Mouse (Mus musculus): ENCODE results near the gene Tulp2.
A peak's percentile ranks its signal among the peaks of the same experiment; 100 is the strongest.

The Tulp2 gene

DNA sequence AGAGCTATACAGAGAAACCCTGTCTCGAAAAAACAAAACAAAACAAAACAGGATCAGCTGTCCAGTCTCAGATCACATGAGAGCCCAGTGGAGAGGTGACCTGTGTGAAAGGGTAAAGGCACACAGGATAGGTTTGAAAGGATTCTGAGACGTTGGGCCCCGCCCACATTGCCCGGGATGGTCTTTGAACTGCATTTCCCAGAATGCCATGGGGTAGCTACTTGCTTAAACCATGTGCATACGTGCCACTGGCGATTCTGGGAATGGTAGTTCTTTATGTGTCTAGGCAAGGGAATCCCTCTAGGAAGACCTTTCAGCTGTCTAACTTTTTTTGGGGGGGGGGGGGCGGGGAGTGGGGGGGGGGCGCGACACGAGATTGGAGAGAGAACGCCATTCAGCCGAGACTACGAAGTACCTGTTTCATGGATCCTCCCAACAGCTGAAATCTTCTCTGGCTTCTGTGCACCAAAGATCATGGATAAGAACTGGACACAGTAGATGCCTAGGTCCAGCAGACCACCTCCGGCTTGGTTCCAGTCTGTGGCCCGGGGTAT, at the start of gene Tulp2:
Gene Tulp2 (plus strand): TSS at position 504 of the 554 bp plus-strand sequence.
- DNase-seq (ENCODE audit: low spot score in 2 of 2), result peak; percentile 55 to 71

DNA sequence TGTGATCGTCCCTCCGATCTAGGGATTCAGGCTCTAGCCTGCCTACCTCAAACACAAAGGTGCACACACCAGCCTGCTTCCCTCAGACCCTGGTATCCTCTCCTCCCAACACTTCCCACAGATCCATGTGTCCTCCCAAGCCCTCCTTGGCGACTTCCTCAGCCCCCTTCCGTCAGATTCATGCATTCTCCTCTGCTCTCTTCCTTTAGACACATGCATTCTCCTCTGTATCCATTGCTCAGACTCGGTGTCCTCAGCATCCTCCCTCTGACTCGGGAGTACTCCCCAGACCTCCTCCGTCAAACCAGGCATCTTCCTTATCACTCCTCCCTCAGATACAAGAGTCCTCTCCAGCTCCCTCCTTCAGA, 47.9 kb upstream of the Tulp2 start:
- no peak for DNase-seq (ENCODE audit: low spot score in 2 of 2)

DNA sequence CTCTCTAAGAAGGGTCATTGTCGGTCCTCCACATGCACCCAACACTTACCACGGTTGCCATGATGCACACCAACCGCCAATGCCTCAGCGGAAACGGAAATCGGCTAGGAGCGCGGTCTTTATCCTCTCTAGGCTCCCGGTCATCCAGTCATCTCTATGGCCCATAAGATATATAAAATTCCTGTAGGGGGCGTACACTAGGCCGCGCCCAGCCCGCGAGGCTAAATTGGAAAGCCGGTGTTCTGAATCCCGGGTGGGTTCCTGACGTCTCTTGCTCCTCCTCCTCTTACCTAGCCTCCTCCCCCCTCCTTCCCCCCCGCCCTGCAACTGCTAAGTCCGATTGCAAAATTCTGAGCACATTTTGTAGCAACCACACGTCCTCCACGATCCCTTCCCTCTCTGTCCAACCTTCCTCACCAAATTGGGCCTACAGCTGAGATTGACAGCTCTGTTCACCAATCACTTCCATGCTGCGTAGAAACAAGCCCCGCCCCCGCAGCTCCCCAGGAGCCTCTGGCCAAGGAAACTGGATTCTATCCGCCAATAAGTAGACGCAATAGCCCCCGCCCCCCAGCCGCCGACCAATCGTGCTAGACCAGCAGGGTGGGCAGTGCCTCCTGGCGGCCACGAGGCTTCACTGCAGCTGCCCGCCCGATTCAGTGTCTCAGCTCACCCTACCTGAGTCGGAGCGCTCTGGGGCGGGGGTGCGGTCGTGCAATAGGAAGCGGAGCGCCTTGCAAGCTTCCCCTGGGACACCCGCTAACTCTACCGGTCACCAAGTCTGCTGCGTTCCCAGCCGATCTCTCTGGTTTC, 47.3 kb upstream of the Tulp2 start, which contains the start of gene Gys1:
Gene Gys1 (plus strand): TSS at position 642 of the 813 bp plus-strand sequence.
- DNase-seq (ENCODE audit: low spot score in 2 of 2), result peak; percentile 100

DNA sequence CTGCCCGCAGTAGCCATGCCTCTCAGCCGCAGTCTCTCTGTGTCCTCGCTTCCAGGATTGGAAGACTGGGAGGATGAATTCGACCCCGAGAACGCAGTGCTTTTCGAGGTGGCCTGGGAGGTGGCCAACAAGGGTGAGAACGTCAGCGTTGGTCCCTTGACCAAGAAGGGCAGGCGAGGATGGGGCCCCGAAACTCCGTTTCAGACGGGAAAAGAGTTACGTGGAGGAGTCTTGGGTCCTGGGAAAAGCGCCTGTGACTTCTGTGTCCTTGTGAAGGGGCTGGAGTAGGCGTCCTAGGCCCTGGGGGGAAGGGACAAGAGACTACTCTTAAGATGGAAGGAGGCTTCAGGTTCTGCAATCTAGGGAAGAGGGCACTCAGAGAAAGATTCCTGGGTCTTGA, 46.6 kb upstream of the Tulp2 start:
- DNase-seq (ENCODE audit: low spot score in 2 of 2), result no peak

DNA sequence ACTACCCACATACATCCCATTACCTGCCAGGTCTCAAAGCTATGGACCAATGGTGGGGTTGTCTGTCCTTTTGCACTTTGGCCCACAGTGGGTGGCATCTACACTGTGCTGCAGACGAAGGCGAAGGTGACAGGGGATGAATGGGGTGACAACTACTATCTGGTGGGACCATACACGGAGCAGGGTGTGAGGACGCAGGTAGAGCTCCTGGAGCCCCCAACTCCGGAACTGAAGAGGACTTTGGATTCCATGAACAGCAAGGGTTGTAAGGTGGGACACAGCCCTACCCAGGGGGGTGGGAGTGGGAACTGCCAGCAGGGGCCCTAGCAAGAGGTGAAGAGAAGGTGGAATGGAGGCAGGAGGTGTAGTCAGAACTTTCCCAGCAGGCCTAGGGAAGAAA, 45.2 kb upstream of the Tulp2 start:
- no peak for DNase-seq (ENCODE audit: low spot score in 2 of 2)

DNA sequence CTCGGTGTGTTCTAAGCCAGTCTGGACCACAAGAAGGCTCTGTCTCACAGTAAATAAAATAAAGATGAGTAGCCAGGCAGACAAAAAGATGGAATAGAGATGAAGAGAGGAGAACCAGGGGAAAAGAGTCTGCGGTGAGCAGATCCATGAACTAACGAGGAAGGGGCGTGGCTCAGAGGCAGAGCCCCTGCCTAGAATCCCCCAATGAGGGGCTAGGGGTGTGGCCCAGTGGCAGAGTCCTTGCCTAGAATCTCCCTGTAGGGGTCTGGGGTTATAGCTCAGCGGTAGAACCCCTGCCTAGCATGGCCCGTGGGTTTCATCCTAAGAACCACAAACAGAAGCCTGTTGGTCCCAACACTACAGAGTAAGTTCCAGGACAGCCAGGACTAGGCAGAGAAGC, 44.6 kb upstream of the Tulp2 start:
- DNase-seq (ENCODE audit: low spot score in 2 of 2), result no peak

DNA sequence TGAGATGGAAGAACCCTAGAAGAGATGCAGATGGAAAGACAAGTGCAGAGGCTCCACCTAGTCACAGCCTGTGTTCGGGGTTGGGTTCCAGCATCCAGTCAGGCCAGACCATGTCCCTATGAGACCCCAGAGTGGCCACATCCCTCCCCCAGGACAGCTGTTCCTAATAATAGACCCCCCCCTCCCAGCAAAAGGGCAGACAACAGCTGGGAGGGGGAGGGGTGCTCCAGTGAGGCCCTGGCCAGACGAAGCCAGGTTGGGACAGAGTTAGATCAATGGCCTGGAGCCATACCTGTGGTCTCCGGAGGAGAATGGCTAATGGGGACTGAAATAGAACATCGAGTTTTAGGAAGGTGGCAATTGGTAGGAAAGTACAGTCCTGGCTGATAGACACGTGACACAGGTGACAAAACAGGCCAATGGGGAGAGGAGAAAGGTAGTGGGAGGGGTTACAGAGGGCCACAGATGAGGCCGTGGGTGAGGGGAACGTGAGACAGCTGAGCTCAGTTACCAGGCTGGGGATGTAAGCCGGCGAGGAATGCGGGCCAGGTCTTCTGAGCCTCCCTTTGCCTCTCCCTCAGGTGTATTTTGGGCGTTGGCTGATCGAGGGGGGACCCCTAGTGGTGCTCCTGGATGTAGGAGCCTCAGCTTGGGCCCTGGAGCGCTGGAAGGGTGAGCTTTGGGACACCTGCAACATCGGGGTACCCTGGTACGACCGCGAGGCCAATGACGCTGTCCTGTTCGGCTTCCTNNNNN, 44.0 kb upstream of the Tulp2 start, which contains the start of gene Ruvbl2:
Gene Ruvbl2 (minus strand): TSS at position 576 of the 756 bp plus-strand sequence.
- no peak for DNase-seq (ENCODE audit: low spot score in 2 of 2)

DNA sequence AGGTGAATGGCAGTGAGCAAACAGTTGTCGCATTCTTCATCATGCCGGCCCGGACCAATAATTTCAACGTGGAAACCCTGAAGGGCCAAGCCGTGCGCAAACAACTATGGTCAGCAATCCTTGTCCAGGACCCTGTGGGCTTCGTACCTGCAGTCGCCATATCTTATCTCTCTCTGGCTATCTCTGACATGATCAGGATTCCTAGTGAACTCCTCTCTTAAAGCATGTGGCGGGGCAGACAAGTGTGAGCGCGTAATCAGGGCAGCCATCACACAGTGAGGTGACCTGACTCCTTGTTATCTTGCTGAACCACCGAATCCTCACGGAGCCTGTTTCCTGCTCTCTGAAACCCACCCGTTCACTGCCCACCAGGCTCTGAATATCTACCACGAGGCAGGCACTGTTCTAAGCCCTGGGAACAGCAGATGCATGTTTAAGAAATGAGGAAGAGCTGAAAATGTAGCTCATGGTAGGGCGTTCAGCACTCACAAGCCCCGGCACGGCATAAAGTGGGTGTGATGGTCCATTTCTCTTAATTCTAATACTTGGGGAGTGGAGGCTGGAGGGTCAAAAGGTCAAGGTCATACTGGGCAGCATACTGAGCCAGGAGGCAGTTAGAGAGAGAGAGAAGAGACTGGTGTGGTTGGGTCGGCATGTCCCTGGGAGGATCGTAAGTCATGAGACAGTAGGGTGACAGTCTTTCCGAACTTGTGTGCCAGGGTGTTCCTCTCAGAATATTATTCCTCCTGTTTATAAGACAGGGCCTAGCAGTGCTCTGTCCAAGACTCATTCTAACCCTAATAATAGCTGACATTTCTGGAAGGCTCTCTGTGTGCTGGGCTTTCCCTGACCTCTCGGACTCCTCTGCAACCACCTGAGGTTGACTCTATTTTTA, 37.9 kb upstream of the Tulp2 start:
- DNase-seq (ENCODE audit: low spot score in 2 of 2), result no peak

DNA sequence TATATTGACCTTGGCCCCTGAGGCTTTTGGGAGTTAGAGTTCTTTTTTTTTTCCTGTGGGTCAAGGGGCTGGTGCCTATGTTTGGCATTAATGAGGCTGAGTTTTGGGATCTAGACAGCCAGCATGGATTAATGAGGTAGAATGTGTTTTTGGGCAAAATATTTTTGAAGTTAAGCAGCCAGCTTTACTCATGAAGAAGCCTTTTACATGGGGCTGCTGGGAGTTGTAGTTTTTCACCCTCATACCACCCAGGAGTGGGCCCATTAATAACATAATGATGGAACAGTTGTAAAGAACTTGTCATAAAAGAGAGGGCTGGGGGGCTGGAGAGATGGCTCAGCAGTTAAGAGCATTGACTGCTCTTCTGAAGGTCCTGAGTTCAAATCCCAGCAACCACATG, 35.1 kb upstream of the Tulp2 start:
- DNase-seq (ENCODE audit: low spot score in 2 of 2), result no peak

DNA sequence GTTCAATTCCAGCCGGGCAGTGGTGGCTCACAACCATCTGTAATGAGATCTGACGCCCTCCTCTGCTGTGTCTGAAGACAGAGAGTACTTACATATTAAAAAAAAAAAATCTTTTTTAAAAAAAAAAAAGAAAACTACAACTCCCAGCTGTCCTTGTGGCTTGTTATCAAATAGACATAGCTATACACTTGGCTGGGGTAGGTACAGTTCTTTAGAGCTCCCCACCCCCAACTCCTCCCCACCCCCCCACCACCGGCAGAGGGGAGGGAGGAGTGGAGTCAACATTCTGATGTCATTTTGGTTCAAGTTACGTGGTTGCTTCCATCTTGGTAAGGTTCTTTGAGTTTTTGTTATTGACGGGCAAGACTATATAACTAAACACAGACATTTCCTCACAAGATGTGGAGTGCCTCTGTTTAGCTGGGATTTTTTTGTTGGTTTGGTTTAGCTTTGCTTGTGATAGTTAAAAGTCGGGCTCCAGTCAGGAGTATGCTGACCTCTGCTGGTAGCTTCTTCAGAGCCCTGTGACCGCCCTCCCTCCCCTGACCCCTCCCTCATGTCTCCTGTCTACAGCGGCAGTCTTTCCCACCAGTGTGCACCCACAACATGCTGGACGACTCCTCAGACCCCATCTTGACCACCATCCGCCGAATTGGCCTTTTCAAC, 34.2 kb upstream of the Tulp2 start:
- DNase-seq (ENCODE audit: low spot score in 2 of 2), result no peak

DNA sequence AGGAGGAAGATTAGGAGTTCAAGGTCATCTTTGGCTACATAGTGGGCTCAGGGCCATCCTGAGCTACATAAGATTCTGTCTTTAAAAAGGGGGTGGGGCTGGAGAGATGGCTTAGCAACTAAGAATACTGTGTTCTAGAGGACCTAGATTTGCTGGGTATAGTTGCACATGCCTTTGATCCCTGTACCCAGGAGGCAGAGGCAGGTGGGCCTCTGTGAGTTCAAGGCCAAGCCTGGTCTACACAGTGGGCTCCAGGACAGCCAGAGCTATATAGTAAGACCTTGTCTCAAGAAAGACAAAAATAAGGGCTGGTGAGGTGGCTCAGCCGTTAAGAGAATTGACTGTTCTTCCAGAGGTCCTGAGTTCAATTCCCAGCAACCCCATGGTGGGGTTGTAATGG, 31.7 kb upstream of the Tulp2 start:
- DNase-seq (ENCODE audit: low spot score in 2 of 2), result no peak

DNA sequence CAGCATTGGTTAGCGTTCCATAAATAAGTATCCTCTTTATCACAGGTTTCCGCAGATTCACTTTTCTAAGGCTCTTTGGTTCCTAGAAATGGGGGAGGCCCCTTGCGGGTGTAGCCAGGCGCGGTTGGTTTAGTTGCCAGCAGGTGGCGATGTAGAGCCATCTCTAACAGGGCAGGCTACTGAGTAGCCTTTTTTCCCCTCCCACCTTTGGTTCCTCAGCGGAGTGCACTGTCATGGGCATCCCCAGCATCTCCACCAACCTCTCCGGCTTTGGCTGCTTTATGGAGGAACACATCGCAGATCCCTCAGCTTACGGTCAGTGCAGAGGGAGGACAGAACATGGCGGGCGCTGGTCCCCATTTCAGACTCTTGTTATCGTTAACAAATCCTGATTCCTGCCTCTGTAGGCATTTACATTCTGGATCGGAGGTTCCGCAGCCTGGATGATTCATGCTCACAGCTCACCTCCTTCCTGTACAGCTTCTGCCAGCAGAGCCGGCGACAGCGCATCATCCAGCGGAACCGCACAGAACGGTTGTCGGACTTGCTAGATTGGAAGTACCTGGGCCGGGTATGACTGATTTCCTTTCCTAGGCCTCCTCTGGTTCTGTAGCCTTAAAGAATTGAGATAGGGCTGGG, 30.2 kb upstream of the Tulp2 start:
- DNase-seq (ENCODE audit: low spot score in 2 of 2), result peak; percentile 79

DNA sequence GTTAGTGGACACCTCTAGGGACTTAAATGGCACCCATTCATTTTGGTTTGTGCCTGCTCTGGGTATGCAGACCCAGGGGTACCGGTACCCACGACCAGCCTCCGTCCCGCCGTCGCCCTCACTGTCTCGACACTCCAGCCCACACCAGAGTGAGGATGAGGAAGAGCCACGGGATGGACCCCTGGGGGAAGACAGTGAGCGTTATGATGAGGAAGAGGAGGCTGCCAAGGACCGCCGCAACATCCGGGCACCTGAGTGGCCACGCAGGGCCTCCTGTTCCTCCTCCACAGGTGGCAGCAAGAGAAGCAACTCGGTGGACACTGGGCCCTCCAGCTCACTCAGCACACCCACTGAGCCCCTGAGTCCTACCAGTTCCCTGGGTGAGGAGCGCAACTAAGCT, 26.7 kb upstream of the Tulp2 start:
- DNase-seq (ENCODE audit: low spot score in 2 of 2), result no peak

DNA sequence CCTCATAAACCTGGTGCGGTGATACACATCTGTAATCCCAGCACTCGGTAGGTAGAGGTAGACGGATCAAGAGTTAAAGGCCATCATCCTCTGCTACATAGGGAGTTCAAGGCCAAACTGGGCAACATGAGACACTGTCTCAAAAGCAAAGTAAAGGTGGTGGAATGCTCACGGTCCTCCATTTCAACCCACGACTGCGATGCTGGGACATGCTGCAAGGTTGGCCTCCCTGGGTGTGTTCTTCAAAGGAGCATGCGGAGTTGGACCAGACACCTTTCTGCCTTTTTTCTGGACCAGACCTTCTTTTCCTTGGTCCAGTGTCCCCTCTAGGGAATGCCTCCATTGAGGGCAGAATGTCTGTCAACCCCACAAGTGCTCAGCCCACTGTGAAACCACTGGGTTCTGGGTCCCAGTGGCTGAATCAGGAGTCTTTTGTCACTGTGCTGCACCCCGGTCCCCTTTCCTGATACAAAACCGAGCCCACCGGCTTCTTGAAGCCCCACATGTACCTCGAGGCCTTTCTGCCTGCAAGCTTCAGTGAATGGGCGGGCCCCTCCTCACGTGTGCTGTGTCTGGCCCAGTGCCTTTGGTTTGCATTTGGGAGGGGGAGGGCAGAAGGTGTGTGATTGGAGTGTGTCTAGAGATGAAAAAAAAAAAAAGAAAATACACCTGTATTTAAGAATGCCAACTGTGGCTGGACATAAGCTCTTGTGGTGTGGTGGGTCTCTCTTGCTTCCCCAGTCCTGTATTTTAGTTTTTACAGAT, 25.6 kb upstream of the Tulp2 start:
- no peak for DNase-seq (ENCODE audit: low spot score in 2 of 2)

DNA sequence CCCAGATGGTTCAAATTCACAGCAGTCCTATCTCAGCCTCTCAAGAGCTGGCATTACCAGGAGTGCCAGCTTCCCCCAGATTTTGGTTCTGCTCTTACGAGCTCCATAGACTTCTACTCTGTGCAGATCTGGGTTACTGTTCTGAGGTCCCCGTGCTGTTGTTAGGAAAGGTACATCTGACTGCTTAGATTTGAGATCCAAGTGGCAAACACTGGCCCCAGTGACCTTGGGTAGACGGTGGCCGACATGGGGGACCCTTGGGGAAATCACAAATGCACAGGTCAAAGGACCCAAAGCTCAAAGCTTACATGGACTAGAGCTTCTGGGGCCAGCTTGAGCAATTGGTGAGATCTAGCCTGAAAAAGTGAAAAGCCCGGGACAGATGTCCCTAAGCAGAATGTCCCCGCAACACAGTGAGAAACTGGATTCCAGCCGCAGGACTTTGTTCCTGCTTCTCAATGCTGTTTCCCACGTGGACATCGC, 24.9 kb upstream of the Tulp2 start:
- no peak for DNase-seq (ENCODE audit: low spot score in 2 of 2)

DNA sequence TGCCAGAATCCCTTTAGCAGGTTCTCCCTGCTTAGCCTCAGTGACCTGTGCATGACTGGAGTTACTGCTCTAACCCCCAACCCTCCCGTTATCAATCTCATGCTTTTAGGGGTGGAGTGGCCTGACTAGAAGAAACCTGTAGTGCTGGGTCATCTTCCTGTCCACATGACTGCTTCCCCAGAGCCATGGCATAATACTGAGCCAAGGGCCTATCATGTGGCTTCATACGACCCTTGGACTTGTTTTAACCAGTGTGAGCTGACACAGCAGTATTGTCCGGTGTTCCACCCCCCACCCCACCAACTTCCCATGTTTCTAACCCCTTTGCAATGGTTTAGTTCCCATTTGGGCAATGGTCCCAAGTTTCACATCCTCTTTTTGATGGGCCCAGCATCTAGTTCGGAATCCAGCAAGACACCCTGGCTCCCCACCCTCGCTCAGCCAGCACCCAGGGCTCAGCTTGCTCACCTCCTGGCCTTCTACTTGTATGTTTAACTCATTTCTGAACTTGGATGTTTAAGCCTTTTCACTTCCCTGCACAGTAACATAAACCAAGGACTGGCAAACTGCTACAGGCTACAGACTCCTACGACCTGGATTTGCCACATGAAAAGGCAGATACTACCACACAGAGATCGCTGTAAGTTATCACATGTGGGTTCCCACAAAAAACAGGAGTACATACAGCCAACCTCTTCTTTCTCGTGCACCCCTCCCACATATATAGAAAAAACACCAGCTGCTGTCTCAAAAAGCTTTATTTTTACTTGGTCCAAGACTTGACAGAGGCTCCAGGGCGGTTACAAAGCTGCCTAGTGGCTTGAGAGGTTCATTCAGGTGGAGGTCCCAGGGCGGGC, 24.2 kb upstream of the Tulp2 start:
- DNase-seq (ENCODE audit: low spot score in 2 of 2), result peak; percentile 62 to 69

DNA sequence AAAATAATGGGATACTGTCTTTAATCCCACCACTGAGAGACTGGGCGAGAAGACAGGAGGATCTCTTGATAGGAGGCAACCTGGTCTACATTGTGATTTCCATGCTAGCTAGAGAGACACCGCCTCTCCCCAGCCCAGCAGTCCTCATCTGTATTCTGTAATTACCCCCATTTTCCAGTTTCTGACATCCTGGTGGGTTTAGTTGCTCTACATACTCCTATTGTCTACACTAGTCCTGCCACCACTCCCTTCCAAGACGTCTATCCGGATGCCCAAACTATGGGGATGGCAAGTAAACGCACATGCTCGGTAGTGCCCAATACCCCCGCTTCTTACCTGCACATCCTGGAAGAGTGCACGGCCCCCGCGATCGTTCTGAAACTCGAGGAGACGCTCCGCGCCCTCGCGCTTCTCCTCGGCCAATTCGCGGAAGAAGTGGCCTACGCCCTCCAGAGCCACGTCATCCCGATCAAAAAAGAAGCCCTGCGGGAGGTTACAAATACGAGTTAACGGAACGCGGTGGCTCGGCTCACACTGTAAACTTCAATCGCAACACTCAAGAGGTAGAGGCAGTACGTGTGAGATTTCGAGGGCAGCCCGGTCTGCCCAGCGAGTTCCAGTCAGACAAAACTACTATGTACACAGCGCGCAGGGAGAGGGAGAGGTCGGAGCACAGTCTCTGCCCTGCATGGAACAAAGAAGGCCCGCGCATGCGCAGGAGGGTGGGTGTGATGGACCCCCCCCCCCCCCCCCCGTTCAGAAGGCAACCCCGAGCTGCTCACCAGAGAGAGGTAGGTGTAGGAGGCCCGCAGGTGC, 22.7 kb upstream of the Tulp2 start:
- peak; percentile 72 to 79 for DNase-seq (ENCODE audit: low spot score in 2 of 2)
